Mouse (Mus musculus) skeletal muscle tissue, adult 2 months (tissue): Measurements from ENCODE around the gene Gnai2.
"Not testable (repeated sequence)": the region's sequence is repeated elsewhere in the genome, so short reads cannot be mapped to it uniquely, and the experiment has no call there.

ENCODE experiments used
- DNase-seq: peaks from one replicate; pipeline ENCODE4 v3.0.0-alpha.2; 2012; ENCODE audit warnings: low read depth, low spot score

Gene Gnai2

DNA sequence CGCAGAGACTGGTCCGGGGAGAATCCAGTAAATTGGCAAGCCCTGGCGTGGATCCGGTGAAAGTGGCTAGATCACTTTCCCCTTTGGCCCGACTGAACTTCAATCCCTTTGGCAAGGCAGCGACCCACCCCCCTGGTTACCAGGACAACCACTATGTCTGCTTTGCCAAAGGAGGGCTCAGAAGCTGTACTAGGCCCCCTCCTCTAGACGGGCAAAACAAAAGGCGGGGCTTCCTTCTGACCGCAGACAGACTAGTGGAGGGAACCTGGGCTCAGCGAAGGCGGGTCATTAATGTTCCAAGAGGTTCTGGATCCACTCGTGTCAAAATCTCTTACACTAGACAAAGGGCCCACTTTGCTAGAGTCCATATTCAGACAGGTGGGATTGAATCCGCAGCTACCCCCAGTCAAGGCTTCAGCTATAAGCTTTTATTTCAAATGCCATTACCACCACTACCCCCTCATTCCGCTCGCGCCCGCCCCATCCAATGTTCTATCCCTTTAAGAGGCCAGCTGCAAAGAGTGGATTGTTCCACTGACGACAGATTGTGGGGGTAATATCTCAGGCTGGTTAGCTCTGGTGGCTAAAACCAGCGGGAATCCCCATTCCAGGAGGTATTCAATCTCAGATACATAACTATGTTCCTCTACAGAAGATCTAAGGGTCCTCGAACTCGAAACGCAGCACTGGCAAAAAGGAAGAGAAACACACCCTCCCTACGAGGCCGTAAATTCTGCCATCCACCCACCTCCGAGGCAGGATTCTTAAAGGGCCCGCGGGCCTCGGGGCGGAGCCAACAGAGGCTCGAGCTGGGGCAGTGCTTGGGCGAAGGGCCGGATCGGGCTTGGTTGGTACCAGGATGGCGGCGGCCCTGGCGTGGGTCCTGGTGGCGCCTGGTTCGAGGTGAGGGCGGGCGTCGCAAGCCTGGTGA, 66.6 kb downstream of the Gnai2 start:
- DNase-seq = peak; percentile 68

DNA sequence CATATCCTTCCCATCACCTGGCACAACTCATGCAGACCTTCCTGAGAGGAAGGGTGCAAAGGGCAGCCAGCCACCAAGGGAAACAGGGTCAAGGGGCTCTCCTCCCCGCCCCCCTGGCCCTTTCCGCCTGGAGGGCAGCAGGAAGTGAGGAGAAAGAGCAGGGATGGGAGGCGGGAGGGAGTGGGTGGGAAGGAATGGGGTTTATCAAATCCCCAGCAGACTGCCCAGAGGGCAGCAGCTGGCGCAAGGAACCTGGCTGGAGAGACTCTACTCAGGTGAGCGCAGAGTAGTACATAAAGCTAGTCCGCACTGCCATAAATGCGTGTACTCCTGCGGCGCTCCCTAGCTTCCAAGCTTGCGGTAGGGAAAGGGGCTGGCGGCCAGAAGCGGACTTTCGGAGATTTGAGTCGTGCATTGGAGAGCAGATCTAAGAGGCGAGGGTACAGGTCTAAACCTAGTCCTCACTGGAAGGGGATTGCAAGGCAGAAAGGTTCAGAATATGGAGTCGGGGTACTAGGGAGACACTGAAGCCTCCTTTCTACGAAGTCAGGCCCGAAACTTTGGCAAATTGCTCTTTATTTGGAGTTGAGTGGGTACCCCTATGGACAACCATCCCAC, 67.4 kb downstream of the Gnai2 start, which contains the start of gene Hyal2:
Hyal2 (plus strand) TSS at position 244 of the 618 bp plus-strand sequence.
- no peak for DNase-seq

DNA sequence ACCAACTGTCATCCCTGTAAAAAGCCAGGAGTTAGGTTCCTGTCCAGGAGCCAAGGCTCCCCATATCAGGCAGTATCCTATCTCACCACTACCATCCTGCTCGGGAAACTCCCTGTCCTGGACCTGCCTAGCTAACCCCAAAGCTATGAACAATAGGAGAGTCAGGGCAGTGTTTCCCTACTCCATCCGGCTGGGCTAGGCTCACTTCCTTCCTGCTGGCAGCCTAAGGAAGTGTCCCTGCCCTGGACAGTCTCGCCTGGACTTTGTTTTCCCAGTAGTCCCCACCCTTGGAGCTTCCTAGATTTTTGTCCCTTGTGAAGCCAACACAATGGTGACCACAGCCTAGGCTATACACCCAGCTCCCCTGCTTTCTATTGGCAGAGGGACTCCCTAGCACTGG, 68.3 kb downstream of the Gnai2 start:
- DNase-seq = no peak

DNA sequence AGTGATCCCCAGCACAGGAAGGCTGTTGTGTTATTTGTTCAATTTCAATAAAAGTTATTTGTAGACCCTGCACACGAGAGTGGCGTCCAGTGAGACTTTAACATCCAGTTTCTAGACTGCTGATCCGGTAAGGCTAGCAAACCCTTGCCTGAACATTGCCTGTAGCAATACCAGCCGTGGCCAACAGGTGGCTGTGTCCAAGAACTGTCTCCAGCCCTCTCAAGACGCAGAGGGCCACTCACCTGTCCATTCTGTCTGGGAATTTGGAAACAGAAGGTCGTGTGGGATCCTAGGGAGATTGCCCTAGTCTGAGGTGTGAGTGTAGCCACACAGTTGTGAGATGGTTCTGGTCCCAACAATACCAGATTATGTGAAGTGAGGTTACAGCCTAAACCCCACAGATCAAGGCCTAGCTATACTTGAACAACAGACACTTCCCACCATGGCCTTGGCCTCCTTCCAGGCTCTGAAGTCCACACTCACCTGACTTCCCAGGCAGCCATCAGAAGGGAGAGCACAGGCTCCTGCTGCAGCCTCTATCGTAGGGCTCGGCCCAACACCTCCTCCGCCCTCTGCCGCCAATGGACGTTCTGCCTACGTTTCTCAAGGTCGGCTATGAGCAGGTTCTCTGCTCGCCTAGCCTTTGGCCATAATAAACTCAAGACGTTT, 69.0 kb downstream of the Gnai2 start:
- DNase-seq = peak; percentile 67

DNA sequence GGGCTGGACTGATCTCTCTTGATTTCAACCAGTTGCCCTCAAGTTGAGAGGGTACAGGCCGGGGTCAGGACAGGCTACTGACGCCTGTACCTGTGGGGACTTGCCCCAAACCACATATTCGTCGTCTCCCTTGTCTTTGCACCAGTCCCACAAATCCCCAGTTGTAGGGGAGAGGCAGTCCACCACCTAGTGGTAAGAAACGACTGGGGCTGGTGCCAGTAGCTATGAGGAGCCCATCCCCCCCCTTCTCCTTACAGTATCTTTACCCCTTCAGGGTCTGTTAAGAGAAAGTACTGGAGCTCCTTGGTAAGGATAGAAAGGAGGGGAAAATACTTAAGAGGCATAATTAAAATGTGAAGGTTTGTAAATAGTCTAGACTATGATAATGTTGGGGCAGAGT, 69.6 kb downstream of the Gnai2 start:
- not testable (repeated sequence) for DNase-seq
